Mouse (Mus musculus) cortical plate, adult 2 months (tissue): ENCODE measurements around the gene Saa3. TPM values are rescaled to one million over a fixed set of nuclear protein-coding genes. Genes with fewer than 3 reads are reported as not detected.
"Not testable (repeated sequence)": the region's sequence is repeated elsewhere in the genome, so short reads cannot be mapped to it uniquely, and the experiment has no call there.

Experiments
- H3K27ac ChIP-seq: fragments of 200-500 bp; 2 replicates; pipeline ENCODE4 v1.5.1; 2012; ENCODE audit warnings: low read length, control low read depth, inconsistent platforms; ENCODE audit not compliant: insufficient read depth
- H3K4me1 ChIP-seq: fragments of 200-500 bp; 2 replicates; pipeline ENCODE4 v1.6.1; 2011; ENCODE audit warnings: low read length; ENCODE audit not compliant: control insufficient read depth, insufficient read depth
- H3K4me3 ChIP-seq: fragments of 200-500 bp; 2 replicates; pipeline ENCODE4 v1.5.1; 2011; ENCODE audit warnings: mild to moderate bottlenecking, low read length, control low read depth; ENCODE audit not compliant: insufficient read depth
- CTCF ChIP-seq: fragments of 200-500 bp; IDR thresholded peaks from 2 replicates; pipeline ENCODE4 v1.5.1; 2011; ENCODE audit warnings: mild to moderate bottlenecking, control low read depth, low read length; ENCODE audit not compliant: insufficient read depth; ENCODE audit errors: extremely low read depth
- POLR2A ChIP-seq: fragments of 200-500 bp; IDR thresholded peaks from 2 replicates; pipeline ENCODE4 v1.6.1; 2011; ENCODE audit warnings: mild to moderate bottlenecking, low read length, control low read depth; ENCODE audit not compliant: insufficient read depth; ENCODE audit errors: extremely low read depth
- polyA plus RNA-seq: library from polyadenylated mRNA; depleted of rRNA; stranded (reverse); fragments of >200 nt; gene quantifications from 2 replicates; pipeline ENCODE4 v1.2.3, GENCODE M21; 2012; rRNA removed

Gene Saa3
- not detected in 2 replicates for polyA plus RNA-seq

GRCm38 (mm10) chr7:46715600-46715999 lies at the start of gene Saa3:
Saa3 (minus strand) TSS chr7:46715700.
- Histone ChIP-seq H3K27ac (no peak within 1 kb of the TSS), H3K4me1 (peaks cover 2% of the 10 kb centered on the region; the same call in 1 of the 2 replicates)

GRCm38 (mm10) chr7:46764672-46765071 lies 49.2 kb upstream of the Saa3 start:
- no peak for TF ChIP-seq POLR2A
- no peak for TF ChIP-seq CTCF

More at GRCm38 (mm10) chr7:46715600-46715999, at the start of gene Saa3:
- no peak for TF ChIP-seq POLR2A
- TF ChIP-seq CTCF = no peak
- H3K4me3 ChIP-seq = no peak within 1 kb of the TSS

GRCm38 (mm10) chr7:46762601-46763000 lies 47.1 kb upstream of the Saa3 start:
- Histone ChIP-seq H3K4me3 (no peak overlapping the region), H3K27ac (no peak overlapping the region), H3K4me1 (no peaks in the 10 kb centered on the region)
- TF ChIP-seq POLR2A = no peak
- TF ChIP-seq CTCF = no peak

More at GRCm38 (mm10) chr7:46764672-46765071, 49.2 kb upstream of the Saa3 start:
- H3K4me1 ChIP-seq = no peaks in the 10 kb centered on the region
- H3K27ac ChIP-seq = no peak overlapping the region
- H3K4me3 ChIP-seq = no peak overlapping the region

DNA sequence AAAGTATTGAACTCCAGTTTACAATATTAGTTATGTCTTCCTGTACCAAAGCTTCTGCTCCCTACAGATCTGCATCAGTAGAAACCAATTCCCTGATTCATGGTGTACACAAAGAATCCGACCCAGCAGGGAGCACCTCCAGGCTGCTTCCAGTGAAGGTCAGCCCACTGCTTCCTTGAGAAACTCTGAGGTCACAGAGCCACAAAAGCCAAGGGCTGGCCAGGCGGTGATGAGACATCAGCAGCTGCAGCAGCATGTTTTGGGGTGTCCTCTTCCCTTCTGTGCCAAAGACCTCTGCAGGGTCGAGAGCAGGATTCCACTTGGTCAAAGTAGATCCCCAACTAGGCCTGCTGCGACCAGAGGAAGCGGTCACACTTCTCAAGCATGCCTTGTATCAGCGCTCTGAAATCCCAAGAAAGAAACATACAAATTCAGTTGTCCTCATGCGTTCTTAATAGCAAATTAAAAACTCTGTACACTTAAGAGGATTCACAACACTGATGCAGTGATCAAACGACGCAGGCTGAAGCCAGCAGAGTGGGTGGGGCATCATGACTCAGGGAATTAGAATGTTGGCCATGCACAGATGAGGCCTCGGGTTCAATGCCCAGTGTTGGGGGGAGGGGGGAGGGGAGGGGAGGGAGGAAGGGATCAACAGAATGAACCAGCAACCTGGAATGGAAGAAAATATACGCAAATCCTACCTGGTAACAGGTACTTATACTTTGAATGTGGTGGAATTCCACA lies 45.7 kb upstream of the Saa3 start:
- H3K27ac ChIP-seq = no peak overlapping the region
- H3K4me3 ChIP-seq = no peak overlapping the region
- H3K4me1 ChIP-seq = no peaks in the 10 kb centered on the region
- TF ChIP-seq CTCF (no peak), POLR2A (no peak)

DNA sequence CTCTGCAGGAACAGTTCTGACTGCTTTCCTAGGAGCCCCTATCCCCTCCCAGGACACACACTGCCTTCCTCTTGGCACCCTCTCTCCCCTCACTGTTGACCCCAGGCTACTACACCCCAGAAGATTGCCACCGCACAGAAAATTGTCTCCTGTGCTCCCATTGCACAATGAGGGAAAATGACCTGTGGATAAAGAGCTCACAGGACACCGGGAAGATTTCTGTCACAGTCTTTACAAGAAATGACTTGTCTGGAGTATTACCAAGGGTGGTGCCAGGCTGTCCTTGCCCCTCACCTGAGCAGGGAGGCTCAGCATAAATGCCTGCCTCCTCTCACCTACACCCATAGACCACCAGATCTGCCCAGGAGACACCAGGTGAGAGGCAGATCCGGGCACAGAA lies 36.0 kb upstream of the Saa3 start, which contains the start of gene Saa2:
Saa2 (plus strand) TSS at position 301 of the 400 bp plus-strand sequence.
- no peak within 1 kb of the TSS for H3K27ac ChIP-seq
- H3K4me1 ChIP-seq = no peaks in the 10 kb centered on the region
- no peak for TF ChIP-seq CTCF
- TF ChIP-seq POLR2A = no peak
- no peak within 1 kb of the TSS for H3K4me3 ChIP-seq

DNA sequence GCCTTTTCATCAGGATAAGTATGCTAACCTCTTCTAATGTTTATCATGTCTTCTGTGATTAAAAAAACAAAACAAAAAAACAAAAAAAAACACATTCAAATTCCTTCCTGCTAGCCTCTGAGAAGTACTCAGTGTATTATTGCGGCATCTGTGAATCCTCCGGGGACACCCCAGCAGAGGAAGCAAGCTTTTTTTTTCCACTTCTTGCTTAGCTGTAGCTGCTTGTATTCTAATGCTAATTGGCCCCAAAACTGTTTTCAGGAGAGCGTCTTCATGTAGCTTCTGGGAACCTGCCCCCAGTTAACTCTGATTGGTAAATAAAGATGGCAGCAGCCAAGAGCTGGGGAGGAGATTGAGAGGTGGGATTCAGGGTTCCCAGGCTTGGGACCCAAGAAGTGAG lies 33.0 kb upstream of the Saa3 start:
- TF ChIP-seq CTCF (no peak), POLR2A (no peak)
- H3K4me1 ChIP-seq = no peaks in the 10 kb centered on the region
- no peak overlapping the region for H3K27ac ChIP-seq
- H3K4me3 ChIP-seq = no peak overlapping the region

DNA sequence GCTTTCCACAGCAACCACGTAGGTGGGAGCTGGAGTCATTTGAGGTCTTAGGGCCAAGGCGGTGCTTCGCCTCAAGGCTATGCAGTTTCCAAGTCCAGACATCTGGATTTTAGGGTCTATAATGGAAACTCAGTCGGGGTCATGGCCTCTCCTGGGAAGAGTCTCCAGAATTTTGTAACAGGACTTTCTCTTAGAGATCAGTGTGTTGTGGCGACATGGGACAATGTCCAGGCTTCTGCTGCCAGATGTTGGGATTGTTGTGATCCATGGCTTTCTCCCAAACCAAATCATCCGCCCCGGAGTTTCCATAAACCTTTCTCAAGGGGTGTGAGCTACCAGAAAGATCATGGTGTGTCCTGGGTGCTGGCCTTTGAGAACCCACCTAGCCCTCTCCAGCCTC lies 30.9 kb upstream of the Saa3 start:
- TF ChIP-seq CTCF = no peak
- no peaks in the 10 kb centered on the region for H3K4me1 ChIP-seq
- no peak overlapping the region for H3K27ac ChIP-seq
- H3K4me3 ChIP-seq = no peak overlapping the region

- no peak overlapping the region for H3K4me3 ChIP-seq
- H3K27ac ChIP-seq = no peak overlapping the region
- no peak for TF ChIP-seq CTCF
- TF ChIP-seq POLR2A = no peak
- H3K4me1 ChIP-seq = no peaks in the 10 kb centered on the region
Measured at GRCm38 (mm10) chr7:46745816-46746215, 30.3 kb upstream of the Saa3 start.

DNA sequence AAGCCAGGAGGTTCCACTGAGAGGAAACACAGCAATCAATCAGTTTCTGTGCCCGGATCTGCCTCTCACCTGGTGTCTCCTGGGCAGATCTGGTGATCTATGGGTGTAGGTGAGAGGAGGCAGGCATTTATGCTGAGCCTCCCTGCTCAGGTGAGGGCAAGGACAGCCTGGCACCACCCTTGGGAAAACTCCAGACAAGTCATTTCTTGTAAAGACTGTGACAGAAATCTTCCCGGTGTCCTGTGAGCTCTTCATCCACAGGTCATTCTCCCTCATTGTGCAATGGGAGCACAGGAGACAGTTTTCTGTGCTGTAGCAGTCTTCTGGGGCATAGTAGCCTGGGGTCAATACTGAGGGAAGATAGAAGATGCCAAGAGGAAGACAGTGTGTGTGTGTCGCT lies 27.4 kb upstream of the Saa3 start, which contains the start of gene Saa1:
Saa1 (minus strand) TSS at position 101 of the 400 bp plus-strand sequence.
- H3K4me1 ChIP-seq, H3K27ac ChIP-seq: not testable (repeated sequence)

DNA sequence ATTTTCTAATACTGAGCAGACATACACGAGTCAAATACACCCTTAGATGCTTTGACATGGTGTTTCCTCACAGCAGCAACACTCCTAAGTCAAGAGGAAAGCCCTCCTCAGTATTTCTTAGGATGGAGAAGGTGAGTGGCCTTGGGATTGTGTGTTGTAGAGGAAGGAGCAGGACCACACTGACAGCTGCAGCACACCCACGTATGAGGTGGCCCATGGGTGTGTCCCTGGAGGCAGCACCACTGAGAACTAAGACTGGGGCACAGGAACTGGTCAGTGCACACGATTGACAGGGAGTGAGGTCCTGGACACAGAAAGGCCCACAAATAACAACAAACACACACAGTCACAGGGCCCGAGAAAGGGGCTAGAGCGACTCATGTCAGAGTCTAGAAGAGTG lies 24.5 kb upstream of the Saa3 start:
- H3K4me3 ChIP-seq, H3K4me1 ChIP-seq, H3K27ac ChIP-seq: not testable (repeated sequence)

More for the DNA sequence above, 27.4 kb upstream of the Saa3 start, which contains the start of gene Saa1:
- not testable (repeated sequence) for H3K4me3 ChIP-seq
